Mouse (Mus musculus) lung, adult 2 months (tissue): ENCODE data around the gene Olfr247.
"Not testable (repeated sequence)": the region's sequence is repeated elsewhere in the genome, so short reads cannot be mapped to it uniquely, and the experiment has no call there.

Source experiments
- CTCF ChIP-seq: fragments of 200-500 bp; IDR thresholded peaks from 2 replicates; pipeline ENCODE4 v1.5.1; 2011; ENCODE audit warnings: mild to moderate bottlenecking, low read length, control low read depth; ENCODE audit not compliant: insufficient read depth
- POLR2A ChIP-seq: fragments of 200-500 bp; IDR thresholded peaks from 2 replicates; pipeline ENCODE4 v1.6.1; 2011; ENCODE audit warnings: low read depth, mild to moderate bottlenecking, control low read depth, low read length, borderline replicate concordance; ENCODE audit errors: extremely low read depth

DNA sequence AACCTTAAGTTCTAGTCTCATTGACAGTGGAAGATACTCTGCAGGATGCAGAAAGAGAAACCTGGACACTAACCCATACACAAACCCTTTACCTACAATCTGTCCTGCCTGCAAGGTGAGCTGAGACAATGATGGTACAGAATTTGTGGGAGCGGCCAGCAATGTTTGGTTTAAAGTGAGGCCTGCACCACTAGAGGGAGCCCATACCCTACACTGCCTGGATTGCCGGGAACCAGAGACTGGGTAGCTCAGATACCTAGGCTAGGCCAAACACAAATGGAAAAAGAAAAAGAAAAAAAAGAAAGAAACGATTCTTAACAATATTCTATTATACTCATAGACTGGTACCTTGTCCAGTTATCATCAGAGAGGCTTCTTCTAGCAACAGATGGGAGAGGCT, 2.9 kb downstream of the Olfr247 start:
- TF ChIP-seq CTCF, POLR2A: not testable (repeated sequence)
